Mouse (Mus musculus) erythroblast, embryonic 14.5 days (primary cell): ENCODE measurements around the gene Atp5s. TPM values are rescaled to one million over a fixed set of nuclear protein-coding genes. Genes with fewer than 3 reads are reported as not detected.

Source experiments
- H3K27me3 ChIP-seq: 2 replicates; pipeline ENCODE4 v1.6.1; 2012; ENCODE audit warnings: inconsistent platforms; ENCODE audit not compliant: control insufficient read depth
- H3K36me3 ChIP-seq: 2 replicates; pipeline ENCODE4 v1.6.1; 2012; ENCODE audit warnings: mild to moderate bottlenecking, inconsistent platforms; ENCODE audit not compliant: control insufficient read depth
- H3K4me1 ChIP-seq: 2 replicates; pipeline ENCODE4 v1.6.1; 2012; ENCODE audit warnings: inconsistent platforms; ENCODE audit not compliant: control insufficient read depth
- H3K4me3 ChIP-seq: replicated peaks from 2 replicates; pipeline ENCODE3; 2012; ENCODE audit warnings: moderate library complexity, mild to moderate bottlenecking, inconsistent platforms
- H3K9me3 ChIP-seq: 2 replicates; pipeline ENCODE4 v1.6.1; 2012; ENCODE audit warnings: low read length, inconsistent platforms, mixed read lengths; ENCODE audit not compliant: control insufficient read depth
- GATA1 ChIP-seq: IDR thresholded peaks from 2 replicates; pipeline ENCODE4 v1.6.1; 2012; ENCODE audit warnings: low read length, inconsistent platforms, mixed read lengths
- TAL1 ChIP-seq: IDR thresholded peaks from 3 replicates; pipeline ENCODE4 v1.6.1; 2012; ENCODE audit warnings: low read length, inconsistent platforms, mixed read lengths
- polyA plus RNA-seq: library from polyadenylated mRNA; stranded (reverse); fragments of >175 nt; gene quantifications from 2 replicates; pipeline ENCODE4 v1.2.3, GENCODE M21; 2012

Gene Atp5s
- polyA plus RNA-seq, 1 experiment: 1.2 TPM

- no peak for TF ChIP-seq TAL1
- TF ChIP-seq GATA1: no peak
- Histone ChIP-seq H3K4me3 (no peak overlapping the region), H3K36me3 (peaks cover 7% of the 10 kb centered on the region), H3K4me1 (peaks cover 66% of the 10 kb centered on the region), H3K9me3 (peaks cover 4% of the 10 kb centered on the region), H3K27me3 (no peaks in the 10 kb centered on the region)
Observed at GRCm38 (mm10) chr12:69767476-69768258, 42.9 kb downstream of the Atp5s start.

- Histone ChIP-seq H3K4me3 (no peak overlapping the region), H3K9me3 (peaks cover 4% of the 10 kb centered on the region), H3K27me3 (no peaks in the 10 kb centered on the region), H3K4me1 (peaks cover 60% of the 10 kb centered on the region), H3K36me3 (no peaks in the 10 kb centered on the region; the same call in 1 of the 2 replicates)
- TF ChIP-seq TAL1: no peak
- TF ChIP-seq GATA1: no peak
Observed at GRCm38 (mm10) chr12:69768841-69769240, 44.1 kb downstream of the Atp5s start.

- TF ChIP-seq GATA1 (no peak), TAL1 (no peak)
- peaks cover 56% of the 10 kb centered on the region for H3K4me1 ChIP-seq
- H3K4me3 ChIP-seq: no peak overlapping the region
- H3K9me3 ChIP-seq: no peaks in the 10 kb centered on the region
- no peaks in the 10 kb centered on the region for H3K27me3 ChIP-seq
- H3K36me3 ChIP-seq: no peaks in the 10 kb centered on the region; the same call in 1 of the 2 replicates
Observed at GRCm38 (mm10) chr12:69776607-69777340, 52.0 kb downstream of the Atp5s start.

GRCm38 (mm10) chr12:69777341-69777730 is 52.6 kb downstream of the Atp5s start:
- H3K27me3 ChIP-seq: no peaks in the 10 kb centered on the region
- H3K4me3 ChIP-seq: no peak overlapping the region
- TF ChIP-seq GATA1: no peak
- no peak for TF ChIP-seq TAL1

GRCm38 (mm10) chr12:69777957-69778356 is 53.2 kb downstream of the Atp5s start:
- peaks cover 56% of the 10 kb centered on the region for H3K4me1 ChIP-seq
- H3K9me3 ChIP-seq: no peaks in the 10 kb centered on the region
- no peaks in the 10 kb centered on the region for H3K27me3 ChIP-seq
- TF ChIP-seq TAL1 (no peak), GATA1 (no peak)
- H3K36me3 ChIP-seq: peaks cover 2% of the 10 kb centered on the region; the same call in 1 of the 2 replicates
- no peak overlapping the region for H3K4me3 ChIP-seq

More at GRCm38 (mm10) chr12:69777341-69777730, 52.6 kb downstream of the Atp5s start:
- Histone ChIP-seq H3K36me3 (peaks cover 2% of the 10 kb centered on the region; the same call in 1 of the 2 replicates), H3K4me1 (peaks cover 56% of the 10 kb centered on the region), H3K9me3 (no peaks in the 10 kb centered on the region)

GRCm38 (mm10) chr12:69781480-69781879 is 56.7 kb downstream of the Atp5s start:
- peaks cover 1% of the 10 kb centered on the region for H3K27me3 ChIP-seq
- H3K9me3 ChIP-seq: no peaks in the 10 kb centered on the region
- peaks cover 2% of the 10 kb centered on the region; the same call in 1 of the 2 replicates for H3K36me3 ChIP-seq
- no peak overlapping the region for H3K4me3 ChIP-seq
- H3K4me1 ChIP-seq: peaks cover 77% of the 10 kb centered on the region
- TF ChIP-seq GATA1 (no peak), TAL1 (no peak)

- Histone ChIP-seq H3K9me3 (no peaks in the 10 kb centered on the region), H3K27me3 (peaks cover 6% of the 10 kb centered on the region), H3K4me1 (peaks cover 77% of the 10 kb centered on the region), H3K4me3 (peak overlapping the region; percentile 64), H3K36me3 (peaks cover 2% of the 10 kb centered on the region; the same call in 1 of the 2 replicates)
- TF ChIP-seq GATA1 (no peak), TAL1 (no peak)
Observed at GRCm38 (mm10) chr12:69781935-69782650, 57.3 kb downstream of the Atp5s start.

- Histone ChIP-seq H3K4me1 (peaks cover 86% of the 10 kb centered on the region), H3K27me3 (peaks cover 20% of the 10 kb centered on the region), H3K9me3 (no peaks in the 10 kb centered on the region), H3K36me3 (peaks cover 2% of the 10 kb centered on the region; the same call in 1 of the 2 replicates), H3K4me3 (peak overlapping the region; percentile 64)
- TF ChIP-seq GATA1 (peak; percentile 92), TAL1 (peak; percentile 93)
Observed at GRCm38 (mm10) chr12:69783247-69784025, 58.7 kb downstream of the Atp5s start.
